Mouse (Mus musculus): ENCODE results near the gene Dact1.

- TF ChIP-seq EP300 (IDR thresholded peaks at IDR 0.05; ENCODE audit: low read length) (no peak), MAFK (IDR thresholded peaks at IDR 0.05; ENCODE audit: insufficient replicate concordance, low read length) (no peak), POLR2AphosphoS2 (IDR thresholded peaks at IDR 0.05; ENCODE audit: low read depth, low read length) (no peak), POLR2A (IDR thresholded peaks at IDR 0.05; ENCODE audit: low read depth, low read length) (no peak), MEF2A (IDR thresholded peaks at IDR 0.05; ENCODE audit: borderline replicate concordance, low read depth, low read length) (no peak), HCFC1 (IDR thresholded peaks at IDR 0.05; ENCODE audit: low read depth, low read length) (no peak), ZNF384 (IDR thresholded peaks at IDR 0.05; ENCODE audit: low read depth, low read length) (no peak), MAX (IDR thresholded peaks at IDR 0.05; ENCODE audit: low read length) (no peak), ZMIZ1 (IDR thresholded peaks at IDR 0.05; ENCODE audit: low read depth, low read length) (no peak)
These were observed 29.6 kb downstream of the Dact1 start for GRCm38 (mm10) chr12:71339142-71339848.

All from CH12.LX (cell line).